Mouse (Mus musculus): ENCODE data around the gene Arid1b. TPM values are rescaled to one million over a fixed set of nuclear protein-coding genes. Genes with fewer than 3 reads are reported as not detected.

Gene Arid1b
- total RNA-seq, 2 experiments from 2014 or later, result 92.8 to 107 TPM

GRCm38 (mm10) chr17:5179925-5180525 is 185.9 kb downstream of the Arid1b start:
- no peak for DNase-seq (ENCODE audit: low spot score in 2 of 2)

GRCm38 (mm10) chr17:5180925-5181324 is 186.8 kb downstream of the Arid1b start:
- no peak for DNase-seq (ENCODE audit: low spot score in 2 of 2)

GRCm38 (mm10) chr17:5182493-5182892 is 188.4 kb downstream of the Arid1b start:
- DNase-seq (ENCODE audit: low spot score in 2 of 2), result no peak

- DNase-seq (ENCODE audit: low spot score in 2 of 2), result no peak
Observed at GRCm38 (mm10) chr17:5185501-5185900, 191.4 kb downstream of the Arid1b start.

GRCm38 (mm10) chr17:5187546-5187945 is 193.4 kb downstream of the Arid1b start:
- DNase-seq (ENCODE audit: low spot score in 2 of 2), result no peak

GRCm38 (mm10) chr17:5188400-5188799 is 194.3 kb downstream of the Arid1b start:
- DNase-seq (ENCODE audit: low spot score in 2 of 2), result no peak

GRCm38 (mm10) chr17:5189551-5190351 is 195.6 kb downstream of the Arid1b start:
- DNase-seq (ENCODE audit: low spot score in 2 of 2), result peak; percentile 92

- no peak for DNase-seq (ENCODE audit: low spot score in 2 of 2)
Observed at GRCm38 (mm10) chr17:5190367-5190766, 196.2 kb downstream of the Arid1b start.

- no peak for DNase-seq (ENCODE audit: low spot score in 2 of 2)
Observed at GRCm38 (mm10) chr17:5194157-5194916, 200.2 kb downstream of the Arid1b start.

- DNase-seq (ENCODE audit: low spot score in 2 of 2), result no peak
Observed at GRCm38 (mm10) chr17:5195397-5195796, 201.3 kb downstream of the Arid1b start.

GRCm38 (mm10) chr17:5196005-5196404 is 201.9 kb downstream of the Arid1b start:
- DNase-seq (ENCODE audit: low spot score in 2 of 2), result no peak

GRCm38 (mm10) chr17:5196508-5196907 is 202.4 kb downstream of the Arid1b start:
- no peak for DNase-seq (ENCODE audit: low spot score in 2 of 2)

GRCm38 (mm10) chr17:5197083-5197482 is 203.0 kb downstream of the Arid1b start:
- no peak for DNase-seq (ENCODE audit: low spot score in 2 of 2)

GRCm38 (mm10) chr17:5197765-5198164 is 203.6 kb downstream of the Arid1b start:
- no peak for DNase-seq (ENCODE audit: low spot score in 2 of 2)

- no peak for DNase-seq (ENCODE audit: low spot score in 2 of 2)
Observed at GRCm38 (mm10) chr17:5198252-5198651, 204.1 kb downstream of the Arid1b start.

- DNase-seq (ENCODE audit: low spot score in 2 of 2), result no peak
Observed at GRCm38 (mm10) chr17:5198811-5199210, 204.7 kb downstream of the Arid1b start.

GRCm38 (mm10) chr17:5200638-5201037 is 206.5 kb downstream of the Arid1b start:
- no peak for DNase-seq (ENCODE audit: low spot score in 2 of 2)

- DNase-seq (ENCODE audit: low spot score in 2 of 2), result no peak
Observed at GRCm38 (mm10) chr17:5201859-5202598, 207.9 kb downstream of the Arid1b start.

- DNase-seq (ENCODE audit: low spot score in 2 of 2), result no peak
Observed at GRCm38 (mm10) chr17:5202756-5203155, 208.6 kb downstream of the Arid1b start.

GRCm38 (mm10) chr17:5203346-5204102 is 209.4 kb downstream of the Arid1b start:
- no peak for DNase-seq (ENCODE audit: low spot score in 2 of 2)
